Mouse (Mus musculus) gastrocnemius, adult 18-20 months (tissue): ENCODE data around the gene Cidec. TPM values are rescaled to one million over a fixed set of nuclear protein-coding genes. Genes with fewer than 3 reads are reported as not detected.

Experiments used
- microRNA-seq: library from miRNA; unstranded; fragments of <30 nt; microRNA quantifications from one replicate; pipeline ENCODE4 v1.2.0, GENCODE M21; 2021
- total RNA-seq, 2 experiments: library from RNA; stranded (reverse); gene quantifications; 2 replicates each; pipeline ENCODE4 v1.2.3; 2021

Cidec gene
- total RNA-seq, 2 experiments from 2014 or later, result 9.9 to 17.2 TPM

Small RNAs within 50 kb of the gene (microRNA-seq; reads per million reads assigned to microRNA genes)
- not detected for gene Gm24387

Other genes starting within 250 kb of the Cidec start
- under 1 TPM; 0.32 to 0.55 TPM for gene Lhfpl4, start 240.4 kb downstream of the Cidec start, total RNA-seq
- gene Mtmr14, start 197.9 kb downstream of the Cidec start, total RNA-seq, result 10 to 100 TPM; 12.5 to 14.2 TPM
- gene Cpne9, start 153.5 kb downstream of the Cidec start, total RNA-seq, result under 1 TPM in 1 of 2 experiments, not detected in 1; 0.26 TPM
- gene Brpf1, start 128.6 kb downstream of the Cidec start, total RNA-seq, result 1 to 10 TPM; 9.7 to 9.8 TPM
- 1 to 10 TPM; 5.6 to 5.8 TPM for gene Ogg1, start 108.8 kb downstream of the Cidec start, total RNA-seq
- 10 to 100 TPM; 39.0 to 42.9 TPM for gene Camk1, start 91.8 kb downstream of the Cidec start, total RNA-seq
- gene Tada3, start 57.9 kb downstream of the Cidec start, total RNA-seq, result 10 to 100 TPM; 14.6 to 15.3 TPM
- gene Arpc4, start 57.6 kb downstream of the Cidec start, total RNA-seq, result 10 to 100 TPM; 50.8 to 52.6 TPM
- under 1 TPM; 0.52 to 0.82 TPM for gene Ttll3, start 46.5 kb downstream of the Cidec start, total RNA-seq
- 10 to 100 TPM in 1 of 2 experiments, 1 to 10 TPM in 1; 9.2 to 11.1 TPM for gene Rpusd3, start 16.4 kb downstream of the Cidec start, total RNA-seq
- 10 to 100 TPM; 28.2 to 28.9 TPM for gene Jagn1, start 6.8 kb upstream of the Cidec start, total RNA-seq
- gene Il17re, start 22.7 kb upstream of the Cidec start, total RNA-seq, result under 1 TPM; 0.26 to 0.30 TPM
- gene Il17rc, start 35.7 kb upstream of the Cidec start, total RNA-seq, result 1 to 10 TPM; 3.8 to 4.9 TPM
- 10 to 100 TPM; 42.1 to 45.1 TPM for gene Creld1, start 47.5 kb upstream of the Cidec start, total RNA-seq
- under 1 TPM in 1 of 2 experiments, not detected in 1; 0.07 TPM for gene Prrt3, start 66.2 kb upstream of the Cidec start, total RNA-seq
- 10 to 100 TPM; 53.8 to 59.1 TPM for gene Emc3, start 95.9 kb upstream of the Cidec start, total RNA-seq
- under 1 TPM; 0.09 to 0.32 TPM for gene Fancd2, start 95.9 kb upstream of the Cidec start, total RNA-seq
- gene Fancd2os, start 165.0 kb upstream of the Cidec start, total RNA-seq, result not detected
- 10 to 100 TPM; 40.7 to 41.1 TPM for gene Brk1, start 169.0 kb upstream of the Cidec start, total RNA-seq
- 1 to 10 TPM; 4.2 to 5.0 TPM for gene Vhl, start 188.2 kb upstream of the Cidec start, total RNA-seq
- 1 to 10 TPM; 4.6 to 9.0 TPM for gene Irak2, start 202.7 kb upstream of the Cidec start, total RNA-seq